Mouse (Mus musculus) liver, postnatal 0 days (tissue): ENCODE data around the gene Prlhr. TPM values are rescaled to one million over a fixed set of nuclear protein-coding genes. Genes with fewer than 3 reads are reported as not detected.

Experiments used
- ATAC-seq: fragments of 200-750 bp; cut with Nextera tagmentation; 2 replicates; pipeline ENCODE4 v1.8.0; 2017; ENCODE audit warnings: mild to moderate bottlenecking, moderate library complexity
- DNase-seq: peaks from one replicate; pipeline ENCODE4 v3.0.0-alpha.2; 2016
- H3K27ac ChIP-seq: fragments of 300-500 bp; sonication (generic); 2 replicates; pipeline ENCODE4 v1.5.1; 2014; ENCODE audit warnings: antibody characterized with exemption, moderate library complexity, mild to moderate bottlenecking, low read depth
- H3K27me3 ChIP-seq: fragments of 300-500 bp; sonication (generic); 2 replicates; pipeline ENCODE4 v1.6.1; 2014; ENCODE audit warnings: low read length, control low read depth, mixed read lengths; ENCODE audit not compliant: insufficient read depth
- H3K36me3 ChIP-seq: fragments of 300-500 bp; sonication (generic); replicated peaks from 2 replicates; pipeline ENCODE4 v1.6.1; 2014; ENCODE audit warnings: mild to moderate bottlenecking, control low read depth, low read length, moderate library complexity, mixed read lengths; ENCODE audit not compliant: insufficient read depth
- H3K4me1 ChIP-seq: fragments of 300-500 bp; sonication (generic); 2 replicates; pipeline ENCODE4 v1.6.1; 2014; ENCODE audit warnings: antibody characterized with exemption, mild to moderate bottlenecking, control low read depth; ENCODE audit not compliant: insufficient read depth
- H3K4me2 ChIP-seq: fragments of 300-500 bp; sonication (generic); 2 replicates; pipeline ENCODE4 v1.6.1; 2014; ENCODE audit warnings: low read depth, mild to moderate bottlenecking, low read length, moderate library complexity, mixed read lengths
- H3K4me3 ChIP-seq: fragments of 300-500 bp; sonication (generic); 2 replicates; pipeline ENCODE4 v1.5.1; 2014; ENCODE audit warnings: low read depth, low read length
- H3K9ac ChIP-seq: fragments of 300-500 bp; sonication (generic); replicated peaks from 2 replicates; pipeline ENCODE4 v1.6.1; 2014; ENCODE audit warnings: mild to moderate bottlenecking, moderate library complexity
- H3K9me3 ChIP-seq: fragments of 300-500 bp; sonication (generic); 2 replicates; pipeline ENCODE4 v1.6.1; 2016; ENCODE audit warnings: mild to moderate bottlenecking, control low read depth, low read length, mixed read lengths
- CTCF ChIP-seq: sonication (generic); IDR thresholded peaks from 2 replicates; pipeline ENCODE4 v1.5.1; 2016; ENCODE audit warnings: antibody characterized with exemption, low read depth
- EP300 ChIP-seq: IDR thresholded peaks from 2 replicates; pipeline ENCODE4 v1.6.1; 2016; ENCODE audit warnings: antibody characterized with exemption, low read depth, mild to moderate bottlenecking
- WGBS: fragments of 180-500 bp; shearing (Covaris S2); extraction: QIAGEN DNeasy Blood & Tissue Kit; methylation state at CpG from one replicate; pipeline ENCODE4 v1.1.7; 2014; ENCODE audit not compliant: insufficient replicate concordance; 5-methylcytosine and 5-hydroxymethylcytosine counted together
- polyA plus RNA-seq: library from polyadenylated mRNA; unstranded; fragments of >200 nt; fragmentation: Nextera tagmentation; extraction: Ambion mirVana; gene quantifications from 2 replicates; pipeline ENCODE4 v1.2.1, GENCODE M21; 2015

The Prlhr gene
- polyA plus RNA-seq, 1 experiment from 2014 or later = not detected

GRCm38 (mm10) chr19:60455791-60456190, 12.3 kb downstream of the Prlhr start:
- Histone ChIP-seq H3K4me3 (no peak overlapping the region), H3K36me3 (no peaks in the 10 kb centered on the region), H3K4me1 (no peaks in the 10 kb centered on the region), H3K9ac (no peak overlapping the region), H3K9me3 (no peaks in the 10 kb centered on the region), H3K27me3 (0 out of 2 replicates have a peak, but pooled peaks cover 2% of the 10 kb centered on the region), H3K4me2 (no peak overlapping the region), H3K27ac (no peak overlapping the region)
- TF ChIP-seq EP300 = no peak
- TF ChIP-seq CTCF = no peak
- no peak for ATAC-seq
- DNase-seq = no peak
- 71% methylated on average over 1 of the region's 1 CpGs for WGBS

- Histone ChIP-seq H3K36me3 (no peaks in the 10 kb centered on the region), H3K4me3 (no peak overlapping the region), H3K9ac (no peak overlapping the region), H3K27ac (no peak overlapping the region), H3K4me2 (no peak overlapping the region), H3K27me3 (no peaks in the 10 kb centered on the region), H3K4me1 (no peaks in the 10 kb centered on the region), H3K9me3 (no peaks in the 10 kb centered on the region)
- DNase-seq (no peak), ATAC-seq (no peak)
- TF ChIP-seq CTCF = no peak
- no peak for TF ChIP-seq EP300
Measured at GRCm38 (mm10) chr19:60440531-60440930, 27.6 kb downstream of the Prlhr start.

- 63% methylated on average over 5 of the region's 5 CpGs for WGBS
- no peak for DNase-seq
- H3K4me3 ChIP-seq = no peak overlapping the region
- H3K36me3 ChIP-seq = no peaks in the 10 kb centered on the region
- H3K9me3 ChIP-seq = no peaks in the 10 kb centered on the region
- no peaks in the 10 kb centered on the region for H3K27me3 ChIP-seq
- TF ChIP-seq CTCF (no peak), EP300 (no peak)
- ATAC-seq = no peak
- no peak overlapping the region for H3K9ac ChIP-seq
- H3K27ac ChIP-seq = no peak overlapping the region
- H3K4me1 ChIP-seq = no peaks in the 10 kb centered on the region
- no peak overlapping the region for H3K4me2 ChIP-seq
Measured at GRCm38 (mm10) chr19:60440083-60440482, 28.0 kb downstream of the Prlhr start.

- 46% methylated on average over 6 of the region's 6 CpGs for WGBS
- Histone ChIP-seq H3K9me3 (no peaks in the 10 kb centered on the region), H3K9ac (no peak overlapping the region), H3K4me1 (no peaks in the 10 kb centered on the region), H3K36me3 (no peaks in the 10 kb centered on the region), H3K4me2 (no peak overlapping the region), H3K27me3 (no peaks in the 10 kb centered on the region), H3K4me3 (no peak overlapping the region), H3K27ac (no peak overlapping the region)
- TF ChIP-seq CTCF (peak; percentile 63), EP300 (no peak)
- peak; percentile 30 for DNase-seq
- no peak for ATAC-seq
Measured at GRCm38 (mm10) chr19:60437566-60438241, 30.4 kb downstream of the Prlhr start.

- H3K27me3 ChIP-seq = no peaks in the 10 kb centered on the region
- no peak overlapping the region for H3K9ac ChIP-seq
- H3K27ac ChIP-seq = no peak overlapping the region
- no peaks in the 10 kb centered on the region for H3K36me3 ChIP-seq
- 74% methylated on average over 6 of the region's 6 CpGs for WGBS
- H3K9me3 ChIP-seq = no peaks in the 10 kb centered on the region
- no peak overlapping the region for H3K4me2 ChIP-seq
- TF ChIP-seq EP300 (no peak), CTCF (peak; percentile 27; the same call in 1 of the 2 replicates)
- no peak for ATAC-seq
- H3K4me1 ChIP-seq = no peaks in the 10 kb centered on the region
- no peak overlapping the region for H3K4me3 ChIP-seq
- no peak for DNase-seq
Measured at GRCm38 (mm10) chr19:60432347-60433129, 35.6 kb downstream of the Prlhr start.

- H3K4me3 ChIP-seq = no peak overlapping the region
- H3K27ac ChIP-seq = no peak overlapping the region
- H3K9me3 ChIP-seq = no peaks in the 10 kb centered on the region
- WGBS = 73% methylated on average over 1 of the region's 1 CpGs
- ATAC-seq (no peak), DNase-seq (no peak)
- no peaks in the 10 kb centered on the region for H3K27me3 ChIP-seq
- TF ChIP-seq CTCF (peak; percentile 60), EP300 (no peak)
- no peak overlapping the region for H3K4me2 ChIP-seq
- H3K9ac ChIP-seq = no peak overlapping the region
- no peaks in the 10 kb centered on the region for H3K4me1 ChIP-seq
- H3K36me3 ChIP-seq = no peaks in the 10 kb centered on the region
Measured at GRCm38 (mm10) chr19:60417611-60418010, 50.5 kb downstream of the Prlhr start.

Other genes starting within 250 kb of the Prlhr start
- 17.6 and 17.8 TPM in 2 replicates for gene Fam204a, start 241.6 kb downstream of the Prlhr start, polyA plus RNA-seq
- 7.8 and 8.6 TPM in 2 replicates for gene Cacul1, start 112.7 kb upstream of the Prlhr start, polyA plus RNA-seq